Mouse (Mus musculus): Measurements from ENCODE around the gene Dyrk1b.
A peak's percentile ranks its signal among the peaks of the same experiment; 100 is the strongest.

Dyrk1b gene

DNA sequence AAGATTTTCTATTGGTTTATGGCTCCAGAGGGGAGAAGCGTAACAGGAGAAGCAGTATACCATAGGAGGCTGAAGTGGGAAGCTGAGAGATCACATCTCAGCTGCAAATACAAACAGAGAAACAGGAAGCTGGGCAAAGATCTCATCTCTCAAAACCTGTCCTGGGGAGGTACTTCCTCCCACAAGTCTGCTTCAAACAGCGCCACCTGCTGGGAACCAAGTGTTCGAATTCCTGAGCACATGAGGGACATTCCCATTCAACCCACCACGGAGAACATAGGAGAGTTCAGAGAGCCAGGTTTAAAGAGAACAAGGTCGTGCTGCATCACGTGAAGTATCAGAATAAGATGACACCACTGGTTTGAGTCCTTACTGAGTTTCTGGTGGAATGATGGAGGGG, 13.9 kb upstream of the Dyrk1b start:
- Histone ChIP-seq H3K4me1 (replicated peaks; ENCODE audit: low read depth, low read length) (peaks cover 23% of the 10 kb centered on the region), H3K4me3 (replicated peaks; ENCODE audit: low read length) (no peak overlapping the region), H3K27me3 (ENCODE audit: insufficient read depth, low read length) (no peaks in the 10 kb centered on the region), H3K9me3 (ENCODE audit: low read length) (peaks cover 9% of the 10 kb centered on the region), H3K36me3 (ENCODE audit: insufficient read depth, low read length) (no peaks in the 10 kb centered on the region)
- TF ChIP-seq POU5F1 (IDR thresholded peaks at IDR 0.05; ENCODE audit: borderline replicate concordance, low read length) (no peak), CTCF (conservative IDR thresholded peaks at IDR 0.05; ENCODE audit: low read length) (peak; percentile 38), NANOG (IDR thresholded peaks at IDR 0.05; ENCODE audit: borderline replicate concordance, low read length) (no peak)

DNA sequence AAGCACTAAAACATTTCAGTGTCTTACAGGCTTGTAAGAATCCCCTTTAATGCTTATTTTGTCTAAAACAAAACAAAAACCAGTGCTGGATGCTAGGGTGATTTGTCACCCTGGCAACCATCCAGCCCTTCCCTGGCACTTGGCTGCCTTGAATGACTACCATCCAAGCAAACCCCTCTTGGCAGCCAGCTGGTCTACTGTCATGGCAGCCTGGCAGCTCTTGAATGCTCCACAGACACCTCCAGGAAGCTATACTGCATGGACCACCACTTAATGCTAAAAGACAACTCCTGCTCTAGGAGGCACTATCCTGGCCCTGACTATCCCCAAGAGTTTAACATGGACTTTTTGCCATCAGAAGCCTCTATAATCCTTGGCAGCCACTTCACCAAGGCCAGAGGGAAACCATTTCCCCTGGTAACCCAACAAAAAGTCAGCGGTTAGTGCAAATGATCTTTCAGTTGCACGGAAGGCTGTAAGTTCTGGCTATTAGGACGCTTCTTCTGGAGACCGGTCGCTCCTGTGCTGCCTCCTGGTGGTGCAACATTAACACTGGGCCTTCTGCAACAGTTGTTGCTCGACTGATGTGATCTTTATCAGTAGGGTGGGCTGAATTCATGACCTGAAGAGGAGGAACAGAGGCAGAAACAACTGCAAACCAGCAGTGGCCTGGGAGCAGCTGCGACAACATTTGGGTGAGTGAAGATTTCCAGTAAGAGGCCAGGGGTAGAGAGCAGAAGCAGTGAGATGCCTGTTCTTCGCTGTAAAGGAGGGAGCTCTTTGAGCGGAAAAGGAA, 10.8 kb upstream of the Dyrk1b start:
- Histone ChIP-seq H3K9me3 (ENCODE audit: low read length) (peaks cover 9% of the 10 kb centered on the region), H3K4me1 (replicated peaks; ENCODE audit: low read depth, low read length) (peaks cover 47% of the 10 kb centered on the region), H3K4me3 (replicated peaks; ENCODE audit: low read length) (peak overlapping the region; percentile 98), H3K36me3 (ENCODE audit: insufficient read depth, low read length) (peaks cover 12% of the 10 kb centered on the region), H3K27me3 (ENCODE audit: insufficient read depth, low read length) (no peaks in the 10 kb centered on the region)
- peak; percentile 85 for TF ChIP-seq CTCF (conservative IDR thresholded peaks at IDR 0.05; ENCODE audit: low read length)
- TF ChIP-seq NANOG (IDR thresholded peaks at IDR 0.05; ENCODE audit: borderline replicate concordance, low read length) = no peak

DNA sequence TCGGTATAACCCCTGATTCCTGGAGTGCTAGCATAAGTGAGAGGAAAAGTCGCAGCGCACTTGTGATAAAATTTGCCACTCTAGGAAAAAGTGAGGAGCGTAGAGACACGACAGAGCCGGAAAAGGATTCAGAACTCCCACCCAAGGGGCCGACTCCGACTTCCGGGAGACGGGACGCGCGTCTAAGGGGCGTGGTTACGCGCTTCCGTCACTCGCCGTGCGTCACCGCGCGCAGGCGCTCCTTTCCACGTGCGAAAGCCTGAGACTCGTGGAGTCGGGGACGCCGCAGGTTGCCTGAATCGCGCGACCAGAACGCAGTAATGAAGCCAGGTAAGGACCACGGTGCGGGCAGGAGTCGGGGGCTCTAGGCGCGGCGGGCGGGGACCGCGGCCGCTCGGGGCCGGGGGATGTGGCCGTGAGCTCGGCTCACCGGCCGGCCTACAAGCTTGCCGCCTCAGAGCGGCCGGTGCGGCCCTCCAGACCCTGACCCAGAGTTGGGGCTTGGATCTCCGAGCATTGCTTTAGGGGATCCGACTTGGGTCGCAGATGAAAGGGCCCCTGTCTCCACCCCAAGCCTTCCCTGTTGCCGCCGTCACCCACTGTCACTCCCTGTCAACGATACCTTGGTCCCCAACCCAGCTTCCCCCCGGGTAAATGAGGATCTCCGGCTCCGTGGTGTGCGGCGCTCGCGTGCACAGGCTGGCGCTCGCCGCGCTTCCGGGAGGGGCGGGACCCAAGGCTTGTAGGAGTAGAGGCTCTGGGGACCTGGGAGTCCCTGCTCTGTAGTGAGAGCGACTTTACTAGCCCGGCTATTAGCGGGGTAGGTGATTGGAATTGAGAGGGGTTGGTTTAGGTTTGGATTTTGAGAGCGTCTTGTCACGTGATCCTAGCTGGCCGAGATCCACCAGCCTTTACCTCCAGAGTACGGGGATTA, 9.5 kb upstream of the Dyrk1b start, which contains the start of gene Fbl:
Fbl (plus strand) TSS at position 222 of the 934 bp plus-strand sequence.
- TF ChIP-seq CTCF (conservative IDR thresholded peaks at IDR 0.05; ENCODE audit: low read length) = no peak
- no peak for TF ChIP-seq NANOG (IDR thresholded peaks at IDR 0.05; ENCODE audit: borderline replicate concordance, low read length)
- TF ChIP-seq POU5F1 (IDR thresholded peaks at IDR 0.05; ENCODE audit: borderline replicate concordance, low read length) = no peak
- H3K4me1 ChIP-seq (replicated peaks; ENCODE audit: low read depth, low read length) = peaks cover 59% of the 10 kb centered on the region
- peaks cover 24% of the 10 kb centered on the region for H3K36me3 ChIP-seq (ENCODE audit: insufficient read depth, low read length)
- peaks cover 9% of the 10 kb centered on the region for H3K9me3 ChIP-seq (ENCODE audit: low read length)
- peak within 1 kb of the TSS; percentile 98 for H3K4me3 ChIP-seq (replicated peaks; ENCODE audit: low read length)
- H3K27me3 ChIP-seq (ENCODE audit: insufficient read depth, low read length) = no peaks in the 10 kb centered on the region

DNA sequence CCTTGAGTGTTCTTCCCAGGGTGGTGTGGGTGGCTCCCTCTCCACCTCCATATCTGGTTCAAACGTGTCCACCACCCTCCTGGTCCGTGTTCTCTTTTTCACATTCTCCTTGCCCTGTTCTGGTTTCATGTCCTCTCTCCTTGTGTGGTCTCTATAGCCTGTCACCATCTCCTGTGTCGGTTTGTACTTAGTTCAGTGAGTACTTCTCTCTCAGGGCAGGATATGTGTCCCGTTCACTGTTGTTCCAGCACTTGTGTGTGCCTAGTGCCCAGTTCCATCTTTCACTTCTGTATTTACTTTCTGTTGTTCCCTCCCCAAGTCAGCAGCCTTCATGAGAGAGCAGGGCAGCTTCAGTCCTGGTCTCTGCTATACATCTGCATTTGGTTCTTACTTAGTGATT, 3.9 kb upstream of the Dyrk1b start:
- TF ChIP-seq CTCF (conservative IDR thresholded peaks at IDR 0.05; ENCODE audit: low read length) = no peak
- no peak overlapping the region for H3K4me3 ChIP-seq (replicated peaks; ENCODE audit: low read length)

DNA sequence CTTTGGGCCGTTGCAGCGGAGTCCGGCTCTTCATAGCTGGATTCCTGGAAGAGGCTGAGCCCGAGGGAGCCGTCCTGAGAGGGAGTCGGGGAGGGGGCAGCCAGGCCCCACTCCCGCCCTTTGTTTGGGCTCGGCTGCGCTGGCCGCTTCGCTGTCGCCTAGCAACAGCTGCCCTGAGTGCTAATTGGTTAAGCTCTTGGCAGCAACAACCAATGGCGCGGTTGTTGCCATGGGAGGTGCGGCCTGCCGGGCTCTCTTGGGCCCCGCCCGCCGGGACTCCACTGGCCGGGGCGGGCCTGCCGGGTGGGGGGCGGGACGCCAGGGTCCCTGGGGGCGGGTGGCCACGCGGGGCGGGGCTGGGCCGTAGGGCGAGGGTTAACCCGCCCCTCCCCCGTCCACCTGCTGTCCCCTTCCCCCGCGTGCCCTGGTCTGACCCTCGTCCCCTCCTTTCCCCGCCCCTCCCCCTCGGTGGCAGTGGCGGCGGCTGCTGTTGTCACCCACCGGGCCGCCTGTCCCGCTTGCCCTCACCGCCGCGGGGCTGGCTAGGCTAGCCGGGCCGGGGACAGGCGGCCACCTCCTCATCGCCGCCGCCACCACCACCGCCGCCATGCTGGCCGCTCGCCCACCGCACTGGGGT, 590 bp downstream of the Dyrk1b start:
- H3K27me3 ChIP-seq (ENCODE audit: insufficient read depth, low read length) = no peaks in the 10 kb centered on the region
- no peak for TF ChIP-seq POU5F1 (IDR thresholded peaks at IDR 0.05; ENCODE audit: borderline replicate concordance, low read length)
- no peak for TF ChIP-seq CTCF (conservative IDR thresholded peaks at IDR 0.05; ENCODE audit: low read length)
- TF ChIP-seq NANOG (IDR thresholded peaks at IDR 0.05; ENCODE audit: borderline replicate concordance, low read length) = no peak
- no peaks in the 10 kb centered on the region for H3K9me3 ChIP-seq (ENCODE audit: low read length)
- peak overlapping the region; percentile 95 for H3K4me3 ChIP-seq (replicated peaks; ENCODE audit: low read length)
- peaks cover 74% of the 10 kb centered on the region for H3K4me1 ChIP-seq (replicated peaks; ENCODE audit: low read depth, low read length)
- H3K36me3 ChIP-seq (ENCODE audit: insufficient read depth, low read length) = peaks cover 86% of the 10 kb centered on the region

More for the DNA sequence above, 3.9 kb upstream of the Dyrk1b start:
- Histone ChIP-seq H3K27me3 (ENCODE audit: insufficient read depth, low read length) (no peaks in the 10 kb centered on the region), H3K36me3 (ENCODE audit: insufficient read depth, low read length) (peaks cover 67% of the 10 kb centered on the region), H3K4me1 (replicated peaks; ENCODE audit: low read depth, low read length) (peaks cover 84% of the 10 kb centered on the region), H3K9me3 (ENCODE audit: low read length) (no peaks in the 10 kb centered on the region)

DNA sequence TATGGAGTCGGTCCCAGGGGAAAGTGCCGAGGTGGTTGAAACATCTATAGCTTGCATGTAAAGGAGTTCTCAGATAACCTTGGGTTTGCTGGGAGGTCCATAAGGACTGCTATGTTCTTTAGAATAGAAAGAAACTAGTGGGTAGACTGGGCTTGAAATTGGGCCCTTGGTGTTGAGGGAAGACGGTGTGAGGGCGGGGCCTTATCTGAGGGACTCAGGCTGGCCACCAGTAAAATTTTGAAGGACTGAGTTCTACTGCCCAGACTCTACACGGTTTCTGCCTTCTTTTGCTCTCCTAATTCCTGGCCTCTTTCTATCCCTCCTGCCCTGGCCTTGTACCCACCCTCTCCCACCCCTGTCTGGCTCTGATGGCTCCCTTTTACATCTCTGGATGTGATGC, 1.6 kb downstream of the Dyrk1b start:
- Histone ChIP-seq H3K36me3 (ENCODE audit: insufficient read depth, low read length) (peaks cover 83% of the 10 kb centered on the region), H3K4me1 (replicated peaks; ENCODE audit: low read depth, low read length) (peaks cover 71% of the 10 kb centered on the region), H3K9me3 (ENCODE audit: low read length) (no peaks in the 10 kb centered on the region), H3K4me3 (replicated peaks; ENCODE audit: low read length) (peak overlapping the region; percentile 95), H3K27me3 (ENCODE audit: insufficient read depth, low read length) (no peaks in the 10 kb centered on the region)
- TF ChIP-seq POU5F1 (IDR thresholded peaks at IDR 0.05; ENCODE audit: borderline replicate concordance, low read length) (no peak), NANOG (IDR thresholded peaks at IDR 0.05; ENCODE audit: borderline replicate concordance, low read length) (no peak), CTCF (conservative IDR thresholded peaks at IDR 0.05; ENCODE audit: low read length) (no peak)

DNA sequence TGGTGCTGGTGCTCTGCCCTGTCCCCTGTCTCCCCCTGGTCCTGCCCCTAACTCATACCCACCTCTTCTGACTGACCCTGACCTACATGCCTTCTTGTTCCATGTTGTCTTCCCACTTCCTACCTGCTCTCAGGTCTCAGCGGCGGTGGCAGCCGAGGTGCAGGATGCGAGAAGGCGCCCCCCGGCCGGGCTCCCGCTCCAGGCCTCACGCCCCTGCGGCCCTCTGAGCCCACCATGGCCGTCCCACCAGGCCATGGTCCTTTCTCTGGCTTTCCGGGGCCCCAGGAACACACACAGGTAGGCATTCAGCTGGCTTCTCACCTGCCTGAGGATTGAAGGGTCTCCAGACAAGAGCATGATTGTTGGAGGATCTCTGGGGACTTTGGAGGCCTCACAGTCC, 2.1 kb downstream of the Dyrk1b start:
- H3K36me3 ChIP-seq (ENCODE audit: insufficient read depth, low read length) = peaks cover 83% of the 10 kb centered on the region
- H3K4me3 ChIP-seq (replicated peaks; ENCODE audit: low read length) = no peak overlapping the region
- H3K4me1 ChIP-seq (replicated peaks; ENCODE audit: low read depth, low read length) = peaks cover 73% of the 10 kb centered on the region
- TF ChIP-seq POU5F1 (IDR thresholded peaks at IDR 0.05; ENCODE audit: borderline replicate concordance, low read length) = no peak
- TF ChIP-seq CTCF (conservative IDR thresholded peaks at IDR 0.05; ENCODE audit: low read length) = no peak
- TF ChIP-seq NANOG (IDR thresholded peaks at IDR 0.05; ENCODE audit: borderline replicate concordance, low read length) = no peak
- H3K9me3 ChIP-seq (ENCODE audit: low read length) = no peaks in the 10 kb centered on the region
- no peaks in the 10 kb centered on the region for H3K27me3 ChIP-seq (ENCODE audit: insufficient read depth, low read length)

DNA sequence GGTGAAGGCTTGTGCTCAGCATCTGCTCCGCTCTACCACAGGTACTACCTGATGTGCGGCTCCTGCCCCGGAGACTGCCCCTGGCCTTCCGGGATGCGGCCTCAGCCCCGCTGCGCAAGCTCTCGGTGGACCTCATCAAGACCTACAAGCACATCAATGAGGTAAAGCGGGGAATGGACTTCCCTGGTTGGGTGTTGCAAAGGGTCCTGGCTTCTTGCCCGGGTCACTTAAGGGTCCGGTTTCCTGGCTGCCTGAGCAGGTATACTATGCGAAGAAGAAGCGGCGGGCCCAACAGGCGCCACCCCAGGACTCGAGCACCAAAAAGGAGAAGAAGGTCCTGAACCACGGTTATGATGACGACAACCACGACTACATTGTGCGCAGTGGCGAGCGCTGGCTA, 3.1 kb downstream of the Dyrk1b start:
- Histone ChIP-seq H3K27me3 (ENCODE audit: insufficient read depth, low read length) (no peaks in the 10 kb centered on the region), H3K36me3 (ENCODE audit: insufficient read depth, low read length) (peaks cover 83% of the 10 kb centered on the region), H3K4me1 (replicated peaks; ENCODE audit: low read depth, low read length) (peaks cover 65% of the 10 kb centered on the region), H3K9me3 (ENCODE audit: low read length) (no peaks in the 10 kb centered on the region), H3K4me3 (replicated peaks; ENCODE audit: low read length) (no peak overlapping the region)
- no peak for TF ChIP-seq CTCF (conservative IDR thresholded peaks at IDR 0.05; ENCODE audit: low read length)
- TF ChIP-seq POU5F1 (IDR thresholded peaks at IDR 0.05; ENCODE audit: borderline replicate concordance, low read length) = no peak
- no peak for TF ChIP-seq NANOG (IDR thresholded peaks at IDR 0.05; ENCODE audit: borderline replicate concordance, low read length)

Measured in E14TG2a.4 (cell line).